Mouse (Mus musculus) forebrain, postnatal 0 days (tissue): ENCODE data around the gene Traf3ip2. TPM values are rescaled to one million over a fixed set of nuclear protein-coding genes. Genes with fewer than 3 reads are reported as not detected.

Experiments
- ATAC-seq: fragments of 200-750 bp; cut with Nextera tagmentation; 2 replicates; pipeline ENCODE4 v1.8.0; 2017; ENCODE audit warnings: mild to moderate bottlenecking, moderate library complexity
- DNase-seq: peaks from one replicate; pipeline ENCODE4 v3.0.0-alpha.2; 2015
- H3K27ac ChIP-seq: fragments of 300-500 bp; sonication (generic); 2 replicates; pipeline ENCODE4 v1.5.1; 2014; ENCODE audit warnings: low read depth, mild to moderate bottlenecking, antibody characterized with exemption, low read length, moderate library complexity, mixed read lengths
- H3K27me3 ChIP-seq: fragments of 300-500 bp; sonication (generic); 2 replicates; pipeline ENCODE4 v1.6.1; 2014; ENCODE audit warnings: mild to moderate bottlenecking, low read length, mixed read lengths; ENCODE audit not compliant: insufficient read depth
- H3K36me3 ChIP-seq: fragments of 300-500 bp; sonication (generic); 2 replicates; pipeline ENCODE4 v1.6.1; 2014; ENCODE audit warnings: mild to moderate bottlenecking, moderate library complexity; ENCODE audit not compliant: insufficient read depth
- H3K4me1 ChIP-seq: fragments of 300-500 bp; sonication (generic); 2 replicates; pipeline ENCODE4 v1.6.1; 2014; ENCODE audit warnings: antibody characterized with exemption; ENCODE audit not compliant: insufficient read depth
- H3K4me2 ChIP-seq: fragments of 300-500 bp; sonication (generic); 2 replicates; pipeline ENCODE4 v1.6.1; 2014; ENCODE audit warnings: low read depth, mild to moderate bottlenecking, moderate library complexity
- H3K4me3 ChIP-seq: fragments of 300-500 bp; sonication (generic); 2 replicates; pipeline ENCODE4 v1.5.1; 2014; ENCODE audit warnings: low read depth, low read length, mixed read lengths
- H3K9ac ChIP-seq: fragments of 300-500 bp; sonication (generic); 2 replicates; pipeline ENCODE4 v1.6.1; 2014; ENCODE audit warnings: mild to moderate bottlenecking
- H3K9me3 ChIP-seq: fragments of 300-500 bp; sonication (generic); 2 replicates; pipeline ENCODE4 v1.6.1; 2016; ENCODE audit warnings: low read length
- CTCF ChIP-seq: sonication (generic); IDR thresholded peaks from 2 replicates; pipeline ENCODE4 v1.5.1; 2016; ENCODE audit warnings: antibody characterized with exemption, control low read depth, low read depth
- WGBS: fragments of 180-500 bp; shearing (Covaris S2); extraction: QIAGEN DNeasy Blood & Tissue Kit; methylation state at CpG from one replicate; pipeline ENCODE4 v1.1.7; 2014; 5-methylcytosine and 5-hydroxymethylcytosine counted together
- polyA plus RNA-seq: library from polyadenylated mRNA; unstranded; fragments of >200 nt; fragmentation: Nextera tagmentation; extraction: Ambion mirVana; gene quantifications from 2 replicates; pipeline ENCODE4 v1.2.1, GENCODE M21; 2015
- total RNA-seq: library from RNA; depleted of rRNA; stranded (reverse); fragments of >200 nt; gene quantifications from 2 replicates; pipeline ENCODE4 v1.2.3, GENCODE M21; 2014; rRNA removed

Traf3ip2 gene
- total and polyA plus RNA-seq, 2 experiments from 2014 or later = 0.24 to 6.0 TPM

DNA sequence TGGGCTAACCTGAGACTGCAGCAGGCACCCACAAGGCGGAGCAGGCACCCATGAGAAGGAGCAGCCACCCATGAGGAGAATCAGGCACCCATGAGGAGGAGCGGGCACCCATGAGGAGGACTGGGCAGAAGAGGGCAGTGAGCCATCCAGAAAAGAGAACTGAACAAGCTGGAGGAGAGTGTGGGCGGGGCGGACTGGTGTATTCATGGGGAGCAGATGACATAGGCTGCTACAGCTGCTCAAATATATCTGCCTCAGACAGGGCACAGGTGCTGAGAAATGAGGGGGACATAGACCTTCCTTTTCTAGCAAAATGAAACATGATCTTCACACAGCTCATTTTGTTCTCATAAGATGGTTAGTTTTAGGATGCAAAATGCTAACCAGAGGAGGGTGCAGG, 74.1 kb downstream of the Traf3ip2 start:
- Histone ChIP-seq H3K4me2 (no peak overlapping the region), H3K9ac (no peak overlapping the region), H3K27ac (no peak overlapping the region), H3K4me1 (no peaks in the 10 kb centered on the region), H3K9me3 (no peaks in the 10 kb centered on the region), H3K4me3 (no peak overlapping the region), H3K36me3 (no peaks in the 10 kb centered on the region), H3K27me3 (no peaks in the 10 kb centered on the region)
- no peak for TF ChIP-seq CTCF
- ATAC-seq (no peak), DNase-seq (no peak)
- 98% methylated on average over 4 of the region's 4 CpGs for WGBS

DNA sequence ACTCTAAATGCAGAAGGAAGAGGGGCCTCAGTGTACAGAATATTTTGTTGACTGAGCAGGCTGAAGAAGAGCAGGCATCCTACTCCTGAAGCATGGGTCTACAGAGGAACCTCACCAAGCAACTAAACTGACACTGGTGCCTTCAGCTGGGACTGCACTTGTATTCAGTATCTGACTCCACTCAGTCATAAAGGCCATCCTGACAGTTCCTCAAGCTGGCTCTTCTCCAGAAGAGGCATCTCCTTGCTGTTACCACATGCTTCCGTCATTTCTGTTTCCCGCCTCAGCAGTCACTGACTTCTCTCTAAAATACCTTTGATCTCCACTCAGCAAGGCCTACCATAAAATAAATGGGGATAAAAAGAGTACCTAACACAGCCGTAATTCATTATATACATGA, 75.1 kb downstream of the Traf3ip2 start:
- H3K4me3 ChIP-seq = no peak overlapping the region
- no peak for DNase-seq

DNA sequence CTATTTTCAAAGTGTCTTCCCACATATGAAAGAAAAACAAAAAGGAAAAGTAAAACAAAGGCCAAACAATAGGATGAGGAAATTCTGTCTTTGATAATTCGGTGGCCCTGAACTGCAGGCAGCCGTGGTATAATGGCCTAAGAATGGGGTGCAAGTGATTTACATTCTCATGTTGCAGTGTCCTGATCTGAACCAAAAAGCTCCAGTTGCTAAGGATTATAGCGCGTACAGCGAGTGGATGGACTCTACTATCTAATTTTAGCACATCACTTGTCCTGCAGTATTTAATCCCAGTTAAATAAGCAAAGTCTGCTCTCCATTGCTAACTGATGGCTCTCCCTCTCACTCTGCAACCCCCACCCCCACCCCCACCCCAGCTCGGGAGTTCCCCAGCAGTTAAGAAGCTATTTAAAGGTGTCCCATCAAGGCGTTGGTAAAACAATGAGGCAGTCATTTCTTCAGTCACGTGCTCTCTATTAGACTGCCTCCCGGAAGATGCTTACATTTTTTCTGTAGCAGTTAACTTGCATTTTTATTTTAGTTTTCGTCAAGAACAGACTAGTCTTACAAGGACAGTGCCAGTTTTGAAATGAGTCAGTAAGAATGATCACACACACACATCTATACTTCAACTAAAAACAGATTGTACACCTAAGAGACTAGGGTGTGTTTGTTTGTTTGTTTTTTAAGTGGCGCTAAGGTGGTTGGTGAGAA, 78.8 kb downstream of the Traf3ip2 start:
- Histone ChIP-seq H3K27me3 (no peaks in the 10 kb centered on the region), H3K36me3 (no peaks in the 10 kb centered on the region), H3K4me2 (no peak overlapping the region), H3K4me1 (no peaks in the 10 kb centered on the region), H3K9ac (no peak overlapping the region), H3K9me3 (no peaks in the 10 kb centered on the region), H3K4me3 (no peak overlapping the region), H3K27ac (no peak overlapping the region)
- ATAC-seq (no peak; the same call in 1 of the 2 replicates), DNase-seq (no peak)
- TF ChIP-seq CTCF = no peak
- 41% methylated on average over 11 of the region's 11 CpGs for WGBS

More for the DNA sequence above, 75.1 kb downstream of the Traf3ip2 start:
- Histone ChIP-seq H3K9ac (no peak overlapping the region), H3K36me3 (no peaks in the 10 kb centered on the region), H3K9me3 (no peaks in the 10 kb centered on the region), H3K4me2 (no peak overlapping the region), H3K4me1 (no peaks in the 10 kb centered on the region), H3K27me3 (no peaks in the 10 kb centered on the region), H3K27ac (no peak overlapping the region)
- 79% methylated on average over 3 of the region's 3 CpGs for WGBS
- ATAC-seq = no peak
- no peak for TF ChIP-seq CTCF

GRCm38 (mm10) chr10:39692152-39692551, 79.4 kb downstream of the Traf3ip2 start:
- no peaks in the 10 kb centered on the region for H3K4me1 ChIP-seq
- 78% methylated on average over 2 of the region's 2 CpGs for WGBS
- H3K27ac ChIP-seq = no peak overlapping the region
- no peaks in the 10 kb centered on the region for H3K36me3 ChIP-seq
- no peak overlapping the region for H3K9ac ChIP-seq
- H3K27me3 ChIP-seq = no peaks in the 10 kb centered on the region
- TF ChIP-seq CTCF = no peak
- H3K4me2 ChIP-seq = no peak overlapping the region
- H3K4me3 ChIP-seq = no peak overlapping the region
- DNase-seq (no peak), ATAC-seq (no peak)
- no peaks in the 10 kb centered on the region for H3K9me3 ChIP-seq

Other genes starting within 250 kb of the Traf3ip2 start
- gene Fyn, start 244.1 kb upstream of the Traf3ip2 start, total RNA-seq = 147 and 155 TPM in 2 replicates
- 75.1 and 85.8 TPM in 2 replicates for gene Fyn, start 244.1 kb upstream of the Traf3ip2 start, polyA plus RNA-seq
- 111 and 152 TPM in 2 replicates for gene Rev3l, start 119.2 kb downstream of the Traf3ip2 start, total RNA-seq
- gene Rev3l, start 119.2 kb downstream of the Traf3ip2 start, polyA plus RNA-seq = 16.9 and 22.7 TPM in 2 replicates